Mouse (Mus musculus): ENCODE measurements at regions not wholly inside any gene's neighbourhood (a gene's known extent, or its start where the extent isn't known, plus 50 kb on each side); places are given as distances from the start of the nearest gene placed in this dataset.

DNA sequence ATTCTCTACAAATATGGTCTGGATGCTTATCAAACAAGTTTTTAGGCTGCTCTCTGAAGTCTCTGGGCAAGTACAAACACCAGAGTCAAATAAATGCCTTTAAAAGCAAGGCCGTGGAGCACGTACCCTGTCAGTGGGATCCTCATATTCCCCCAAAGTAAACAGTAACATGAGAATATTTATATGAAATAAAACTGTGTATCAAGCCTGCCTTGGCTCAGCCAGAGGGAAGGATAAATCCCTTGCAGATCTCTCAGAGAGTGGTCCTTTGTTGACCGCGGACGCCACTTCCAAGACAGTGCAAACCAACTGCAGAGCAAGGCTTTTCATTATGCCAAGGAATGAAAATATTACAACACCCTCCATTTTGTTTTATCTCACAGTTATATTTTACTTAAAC lies 104.8 kb upstream of the 1700066M21Rik start:
- DNase-seq = no peak

- DNase-seq = no peak
Measured at GRCm38 (mm10) chr1:57281549-57281948, 95.9 kb upstream of the 1700066M21Rik start.

GRCm38 (mm10) chr1:57296186-57296585 lies 81.2 kb upstream of the 1700066M21Rik start:
- DNase-seq = no peak

DNA sequence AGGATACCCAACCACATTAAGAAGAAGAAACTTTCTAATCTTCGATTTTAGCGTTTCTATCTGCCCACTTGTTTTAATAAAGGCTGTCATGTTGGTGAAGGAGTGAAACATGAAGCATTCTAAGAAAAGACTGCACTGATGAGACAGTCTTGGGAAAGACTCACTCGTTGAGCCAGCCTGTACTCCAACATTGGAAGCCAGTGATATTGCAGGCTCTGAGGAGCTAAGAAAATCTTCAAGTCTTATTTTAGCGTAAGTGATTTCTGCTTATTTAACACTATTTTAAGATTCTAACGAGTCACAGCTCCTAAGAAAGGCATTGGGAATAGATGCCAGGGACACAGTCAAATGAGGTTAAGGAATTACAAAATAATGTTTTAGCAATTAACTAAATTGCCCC lies 78.9 kb upstream of the 1700066M21Rik start:
- no peak for DNase-seq

- no peak for DNase-seq
Measured at GRCm38 (mm10) chr1:57301260-57301979, 76.0 kb upstream of the 1700066M21Rik start.

- peak in 1 of 2 experiments; percentile 1 for DNase-seq
Measured at GRCm38 (mm10) chr1:57301980-57302331, 75.5 kb upstream of the 1700066M21Rik start.

GRCm38 (mm10) chr1:57304757-57305156 lies 72.7 kb upstream of the 1700066M21Rik start:
- DNase-seq = no peak

DNA sequence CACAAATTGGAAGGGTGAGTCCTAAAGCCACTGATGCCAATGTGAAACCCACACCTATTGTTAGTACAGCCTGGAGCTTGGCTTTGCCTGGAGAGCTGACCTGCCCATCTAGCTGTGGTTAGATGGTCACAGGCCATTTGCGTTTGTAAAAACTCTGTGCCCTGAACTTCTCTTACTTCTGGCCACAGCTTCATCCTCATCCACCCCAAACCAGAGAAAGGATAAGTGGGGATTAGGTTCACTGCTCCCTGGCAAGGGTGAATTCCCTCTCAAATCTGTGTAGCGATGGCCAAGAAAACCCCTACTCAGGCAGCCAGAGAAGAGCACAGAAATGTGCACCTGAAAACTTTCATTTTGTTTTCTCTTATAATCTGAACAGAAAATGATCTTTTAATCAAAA lies 54.9 kb upstream of the 1700066M21Rik start:
- no peak for DNase-seq

DNA sequence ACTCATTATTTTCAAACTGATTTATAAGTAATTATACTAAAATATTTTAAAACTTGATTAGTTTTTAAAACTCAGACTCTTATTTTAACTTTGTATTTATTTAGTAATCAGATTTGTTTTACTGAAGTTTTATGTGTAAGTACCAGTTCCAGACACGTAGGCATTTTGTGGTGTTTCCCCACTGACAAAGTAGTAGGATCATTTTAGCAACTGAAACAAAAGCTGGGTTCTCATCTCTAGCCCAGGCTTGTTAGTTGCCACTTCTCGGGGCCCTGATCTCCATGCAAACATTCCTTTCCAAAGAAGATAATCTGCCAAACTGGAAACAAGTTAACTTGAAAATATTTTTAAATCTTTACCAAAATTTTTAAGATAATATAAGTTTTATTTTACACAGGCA lies 54.3 kb upstream of the 1700066M21Rik start:
- DNase-seq = no peak

DNA sequence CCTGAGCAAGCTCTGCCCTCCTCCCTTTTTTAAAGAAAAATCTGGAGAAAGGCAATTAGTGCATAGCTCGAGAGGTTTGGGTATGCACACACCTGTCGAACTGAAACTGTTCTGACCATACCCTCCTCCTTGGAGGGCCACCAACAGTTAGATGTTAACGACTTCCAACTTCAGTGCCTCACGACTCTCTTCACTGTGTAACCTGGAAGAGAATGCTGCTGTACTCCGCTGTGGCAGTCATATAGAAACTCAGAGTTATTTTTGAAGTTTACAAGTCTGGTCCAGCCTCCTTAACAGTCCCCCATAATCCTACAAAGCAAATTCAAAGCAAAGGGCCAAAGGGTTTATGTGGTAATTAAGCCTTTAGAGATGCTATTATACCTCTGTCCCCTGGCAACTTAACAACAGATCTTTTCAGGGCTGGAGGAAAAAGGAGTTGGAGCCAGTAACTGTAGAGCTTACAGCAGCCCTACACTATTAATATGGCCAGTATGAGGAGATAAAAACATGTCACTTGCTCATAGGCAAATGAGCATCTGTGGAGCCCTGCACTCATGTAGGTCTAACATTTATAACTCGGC lies 51.7 kb upstream of the 1700066M21Rik start:
- DNase-seq = no peak
